Mouse (Mus musculus) intestine, embryonic 14.5 days (tissue): ENCODE results near the gene Wdr72. TPM values are rescaled to one million over a fixed set of nuclear protein-coding genes. Genes with fewer than 3 reads are reported as not detected.

ENCODE experiments used
- ATAC-seq: fragments of 200-750 bp; cut with Nextera tagmentation; replicated peaks from 2 replicates; pipeline ENCODE4 v1.8.0; 2017; ENCODE audit warnings: low read depth, moderate number of reproducible peaks, moderate TSS enrichment, moderate library complexity; ENCODE audit not compliant: low FRiP score, low TSS enrichment
- DNase-seq: peaks from one replicate; pipeline ENCODE4 v3.0.0-alpha.2; 2018; ENCODE audit warnings: low spot score
- H3K27ac ChIP-seq: fragments of 300-500 bp; sonication (generic); 2 replicates; pipeline ENCODE4 v1.5.1; 2014; ENCODE audit warnings: low read depth, mild to moderate bottlenecking, control low read depth
- H3K27me3 ChIP-seq: fragments of 300-500 bp; sonication (generic); replicated peaks from 2 replicates; pipeline ENCODE4 v1.6.1; 2014; ENCODE audit warnings: low read length, control low read depth; ENCODE audit not compliant: control insufficient read depth, insufficient read depth
- H3K36me3 ChIP-seq: fragments of 300-500 bp; sonication (generic); 2 replicates; pipeline ENCODE4 v1.6.1; 2014; ENCODE audit warnings: low read length, control low read depth; ENCODE audit not compliant: control insufficient read depth, insufficient read depth
- H3K4me1 ChIP-seq: fragments of 300-500 bp; sonication (generic); replicated peaks from 2 replicates; pipeline ENCODE4 v1.6.1; 2014; ENCODE audit warnings: low read length, control low read depth, mixed read lengths; ENCODE audit not compliant: control insufficient read depth, insufficient read depth
- H3K4me2 ChIP-seq: fragments of 300-500 bp; sonication (generic); 2 replicates; pipeline ENCODE4 v1.6.1; 2014; ENCODE audit warnings: low read length
- H3K4me3 ChIP-seq: fragments of 300-500 bp; sonication (generic); 2 replicates; pipeline ENCODE4 v1.5.1; 2014; ENCODE audit warnings: low read depth, low read length, control low read depth, mixed read lengths
- H3K9ac ChIP-seq: fragments of 300-500 bp; sonication (generic); 2 replicates; pipeline ENCODE4 v1.6.1; 2014; ENCODE audit warnings: mild to moderate bottlenecking, low read length
- H3K9me3 ChIP-seq: fragments of 300-500 bp; sonication (generic); 2 replicates; pipeline ENCODE4 v1.6.1; 2016; ENCODE audit warnings: low read length, control low read depth; ENCODE audit not compliant: control insufficient read depth
- WGBS: fragments of 180-500 bp; shearing (Covaris S2); extraction: QIAGEN DNeasy Blood & Tissue Kit; methylation state at CpG from one replicate; pipeline ENCODE4 v1.1.7; 2014; 5-methylcytosine and 5-hydroxymethylcytosine counted together
- polyA plus RNA-seq: library from polyadenylated mRNA; unstranded; fragments of >200 nt; fragmentation: Nextera tagmentation; extraction: Ambion mirVana; gene quantifications from 2 replicates; pipeline ENCODE4 v1.2.1, GENCODE M21; 2014

Wdr72 gene
- polyA plus RNA-seq, 1 experiment from 2014 or later = 0.24 TPM

GRCm38 (mm10) chr9:74328821-74329220 is 218.7 kb downstream of the Wdr72 start:
- Histone ChIP-seq H3K4me2 (no peak overlapping the region), H3K27me3 (no peaks in the 10 kb centered on the region), H3K4me3 (no peak overlapping the region), H3K4me1 (no peaks in the 10 kb centered on the region), H3K9ac (no peak overlapping the region), H3K36me3 (no peaks in the 10 kb centered on the region), H3K27ac (no peak overlapping the region), H3K9me3 (no peaks in the 10 kb centered on the region)
- ATAC-seq (no peak), DNase-seq (no peak)
- 56% methylated on average over 5 of the region's 5 CpGs for WGBS

DNA sequence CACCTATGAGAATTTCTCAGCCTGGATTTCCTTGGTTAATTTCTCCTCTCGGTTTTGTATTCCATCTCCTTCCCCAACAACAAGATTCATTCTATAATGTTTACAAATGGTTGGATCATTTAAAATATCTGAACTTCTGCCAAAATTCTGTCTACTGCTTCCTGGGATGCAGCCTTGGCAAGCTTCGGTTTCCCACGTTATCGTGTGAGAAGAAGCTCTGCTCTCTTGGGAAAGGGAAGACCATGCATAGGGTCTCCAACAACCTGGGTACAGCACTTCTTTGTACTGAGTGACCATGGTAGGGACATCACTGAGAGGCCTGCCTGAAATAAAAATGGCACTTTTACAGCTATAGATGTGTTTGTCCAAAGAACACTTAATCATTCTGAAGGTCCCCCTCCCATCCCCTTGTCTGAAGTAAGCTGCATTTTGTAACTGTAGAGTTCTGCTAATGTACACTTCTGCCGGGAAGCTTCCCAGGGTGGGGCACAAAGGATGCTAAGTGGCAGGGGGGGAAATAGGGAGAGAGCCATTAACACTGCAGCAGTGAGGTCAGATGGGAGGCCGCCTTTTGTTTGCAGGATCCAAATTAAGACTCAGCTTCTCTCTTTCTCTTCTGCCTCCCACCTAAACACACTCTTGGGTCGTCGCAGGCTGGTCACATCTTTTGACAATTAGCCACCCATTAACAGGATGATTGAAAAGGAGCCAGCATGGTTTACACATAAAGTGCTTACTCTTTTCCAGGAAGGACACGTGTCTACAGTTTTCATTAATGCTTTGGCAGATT is 220.7 kb downstream of the Wdr72 start:
- no peaks in the 10 kb centered on the region for H3K9me3 ChIP-seq
- no peak overlapping the region for H3K9ac ChIP-seq
- 36% methylated on average over 9 of the region's 9 CpGs for WGBS
- H3K4me2 ChIP-seq = no peak overlapping the region
- no peak overlapping the region for H3K27ac ChIP-seq
- ATAC-seq = no peak
- H3K36me3 ChIP-seq = no peaks in the 10 kb centered on the region
- no peak for DNase-seq
- H3K4me3 ChIP-seq = no peak overlapping the region
- H3K27me3 ChIP-seq = no peaks in the 10 kb centered on the region
- no peaks in the 10 kb centered on the region for H3K4me1 ChIP-seq

- no peak overlapping the region for H3K4me3 ChIP-seq
- H3K9ac ChIP-seq = no peak overlapping the region
- no peak overlapping the region for H3K4me2 ChIP-seq
- ATAC-seq = no peak
- no peaks in the 10 kb centered on the region for H3K4me1 ChIP-seq
- DNase-seq = no peak
- WGBS = 84% methylated on average over 3 of the region's 3 CpGs
- no peak overlapping the region for H3K27ac ChIP-seq
- H3K9me3 ChIP-seq = no peaks in the 10 kb centered on the region
- no peaks in the 10 kb centered on the region for H3K27me3 ChIP-seq
- no peaks in the 10 kb centered on the region for H3K36me3 ChIP-seq
Observed at GRCm38 (mm10) chr9:74332321-74332720, 222.2 kb downstream of the Wdr72 start.

Other genes with a start within 250 kb of the Wdr72 start
- 0.24 and 0.44 TPM in 2 replicates for gene Unc13c, start 141.4 kb upstream of the Wdr72 start, polyA plus RNA-seq